Mouse (Mus musculus) adrenal gland, postnatal 14 days (tissue): ENCODE measurements around the gene Bag5. TPM values are rescaled to one million over a fixed set of nuclear protein-coding genes. Genes with fewer than 3 reads are reported as not detected.
"Not testable (repeated sequence)": the region's sequence is repeated elsewhere in the genome, so short reads cannot be mapped to it uniquely, and the experiment has no call there.

ENCODE experiments used
- DNase-seq: peaks from one replicate; pipeline ENCODE4 v3.0.0; 2021; ENCODE audit warnings: mixed read lengths
- total RNA-seq: library from RNA; stranded (reverse); gene quantifications from 2 replicates; pipeline ENCODE4 v1.2.3, GENCODE M21; 2021

Bag5 gene
- total RNA-seq, 1 experiment from 2014 or later = 32.5 TPM

DNA sequence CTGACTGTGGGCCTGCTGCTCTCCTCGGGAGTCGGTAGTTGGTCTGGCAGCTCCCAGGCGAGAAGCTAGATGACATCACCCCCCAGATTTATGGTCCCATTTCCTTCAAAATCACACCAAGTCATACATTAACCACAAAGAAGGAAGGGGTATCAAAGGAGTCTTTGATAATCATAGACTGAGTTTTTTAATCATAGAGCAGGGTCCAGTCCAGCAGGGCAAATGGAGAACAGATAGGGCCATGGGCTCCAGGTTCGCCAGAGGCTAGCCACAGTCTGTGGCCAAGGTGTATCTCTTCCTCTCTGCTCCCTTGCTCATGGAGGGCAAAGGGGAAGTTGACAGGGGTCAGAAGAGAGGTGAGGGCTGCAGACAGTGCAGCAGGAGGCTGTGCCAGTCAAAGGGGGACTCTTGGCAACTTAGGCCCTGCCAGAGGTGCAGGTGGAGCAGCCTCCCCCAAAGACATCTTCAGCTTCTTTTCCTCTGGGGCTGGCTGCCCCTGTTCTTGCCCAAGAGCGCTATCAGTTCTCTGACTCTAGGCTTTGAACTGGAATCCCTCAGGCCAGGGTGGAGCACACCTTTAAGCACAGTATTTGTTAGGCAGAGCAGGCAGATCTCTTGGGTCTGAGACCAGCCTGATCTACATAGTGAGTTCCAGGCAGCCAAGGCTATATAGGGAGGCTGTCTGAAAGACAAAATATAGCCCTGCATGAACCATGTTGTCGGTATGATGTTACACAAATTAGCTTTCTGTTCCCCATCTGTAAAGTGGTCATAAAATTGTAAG lies 37.1 kb downstream of the Bag5 start:
- DNase-seq = no peak

DNA sequence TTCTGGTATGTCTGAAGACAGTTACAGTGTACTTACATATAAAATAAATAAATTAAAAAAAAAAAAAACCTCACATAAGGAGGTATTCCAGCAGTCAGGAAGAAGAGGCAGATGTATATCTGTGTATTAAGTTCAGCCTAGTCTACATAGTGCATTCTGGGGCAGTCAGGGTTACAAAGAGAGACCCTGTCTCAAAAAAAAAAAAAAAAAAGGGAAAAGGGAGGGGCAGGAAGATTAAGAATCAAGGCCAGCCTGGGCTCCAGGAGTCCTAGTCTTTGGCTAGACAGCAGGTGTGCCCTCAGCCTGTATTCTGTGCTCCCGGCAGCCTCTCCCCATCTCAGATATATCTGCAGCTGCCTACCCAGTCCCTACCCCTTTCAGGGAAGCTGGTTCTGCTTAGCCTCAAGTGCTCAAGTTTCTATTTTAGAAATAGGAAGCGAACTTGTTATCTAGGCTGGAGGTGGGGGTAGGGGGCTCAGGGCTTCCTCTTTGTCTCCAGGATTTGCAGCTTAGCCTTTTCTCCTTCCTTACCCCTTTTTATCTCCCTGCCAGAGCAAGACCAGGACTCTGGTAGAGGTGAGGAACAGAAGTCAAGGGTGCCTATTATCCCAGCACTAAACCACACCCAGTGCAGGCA lies 38.1 kb downstream of the Bag5 start:
- no peak for DNase-seq

DNA sequence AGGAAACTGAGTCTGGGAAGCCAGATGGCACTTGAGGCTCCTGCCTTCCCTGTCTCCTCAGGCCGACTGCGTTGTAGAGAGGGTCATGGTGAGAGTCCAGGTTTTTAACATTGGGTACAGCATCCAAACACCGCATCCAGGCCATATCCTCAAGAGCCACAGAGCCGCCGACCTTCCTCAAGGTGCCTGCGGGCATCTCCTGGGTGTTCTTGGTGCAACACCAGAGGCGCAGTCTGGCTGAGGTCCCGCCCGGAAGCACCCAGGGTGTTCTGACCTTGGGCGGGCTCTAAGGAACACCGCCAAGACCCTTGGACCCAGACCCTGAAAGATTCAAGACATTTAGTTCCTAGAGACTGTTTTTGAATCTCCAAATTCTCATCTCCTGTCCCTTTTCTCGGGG lies 40.5 kb downstream of the Bag5 start:
- DNase-seq = no peak

DNA sequence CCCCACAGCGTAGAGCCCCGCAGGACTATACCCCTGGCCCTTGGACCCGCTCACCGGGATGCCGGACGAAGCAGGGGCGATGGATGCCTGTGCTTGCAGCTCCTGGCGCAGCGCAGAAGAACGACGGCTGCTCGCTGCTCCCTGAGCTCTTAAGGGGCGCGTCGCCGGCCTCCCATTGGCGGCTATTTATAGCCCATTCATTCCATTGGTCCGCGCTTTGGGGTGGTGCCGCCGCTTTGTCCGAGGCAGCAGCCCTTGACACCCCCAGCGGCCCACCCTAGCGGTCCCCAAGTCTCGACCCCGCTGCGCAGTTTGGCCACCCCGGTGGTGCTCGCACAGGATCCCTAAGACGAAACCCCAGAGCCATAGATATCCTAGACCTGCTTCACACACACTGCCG lies 40.9 kb downstream of the Bag5 start, which contains the start of gene Ckb:
Gene Ckb (minus strand): TSS at position 163 of the 400 bp plus-strand sequence.
- peak; percentile 85 for DNase-seq

DNA sequence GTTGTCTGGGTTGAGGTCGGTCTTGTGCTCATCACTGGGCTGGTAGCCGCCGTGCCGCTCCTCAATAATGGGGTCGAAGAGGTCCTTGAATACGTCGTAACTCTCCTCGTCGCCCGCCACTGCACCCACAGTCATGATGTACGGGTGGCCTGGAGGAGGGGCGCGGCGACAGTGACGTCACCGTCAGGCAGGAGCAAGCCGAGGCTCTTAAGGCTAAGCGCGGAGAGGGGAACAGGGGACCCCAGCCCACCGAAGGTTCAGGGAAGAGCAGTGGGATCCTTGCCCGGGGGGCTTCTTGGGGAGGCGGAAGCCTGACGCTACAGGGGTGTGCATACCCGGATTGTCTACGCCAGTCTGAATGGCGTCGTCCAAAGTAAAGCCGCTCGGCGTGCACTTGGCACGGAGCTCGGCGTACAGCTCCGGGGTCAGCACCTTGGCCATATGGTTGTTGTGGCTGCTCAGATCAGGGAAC lies 41.6 kb downstream of the Bag5 start:
- peak; percentile 64 for DNase-seq

DNA sequence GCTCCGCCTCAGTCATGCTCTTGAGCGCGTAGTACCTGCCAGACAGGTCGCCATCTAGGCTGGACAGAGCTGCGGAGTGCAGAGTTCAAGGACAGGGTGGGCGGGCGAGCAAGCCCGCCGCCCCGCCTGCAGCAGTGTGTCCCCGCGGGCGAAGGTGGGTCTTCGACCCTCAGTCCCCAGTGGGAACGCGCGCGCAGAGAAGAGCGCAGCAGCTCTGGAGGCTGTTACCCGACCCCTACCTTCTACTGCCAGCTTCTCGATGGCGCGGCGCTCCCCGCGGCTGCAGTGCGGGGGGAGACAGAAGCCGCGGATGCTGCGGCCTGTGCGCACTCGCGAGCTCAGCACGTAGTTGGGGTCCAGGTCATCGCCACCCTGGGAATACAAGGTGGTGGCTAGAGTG lies 42.1 kb downstream of the Bag5 start:
- no peak for DNase-seq

DNA sequence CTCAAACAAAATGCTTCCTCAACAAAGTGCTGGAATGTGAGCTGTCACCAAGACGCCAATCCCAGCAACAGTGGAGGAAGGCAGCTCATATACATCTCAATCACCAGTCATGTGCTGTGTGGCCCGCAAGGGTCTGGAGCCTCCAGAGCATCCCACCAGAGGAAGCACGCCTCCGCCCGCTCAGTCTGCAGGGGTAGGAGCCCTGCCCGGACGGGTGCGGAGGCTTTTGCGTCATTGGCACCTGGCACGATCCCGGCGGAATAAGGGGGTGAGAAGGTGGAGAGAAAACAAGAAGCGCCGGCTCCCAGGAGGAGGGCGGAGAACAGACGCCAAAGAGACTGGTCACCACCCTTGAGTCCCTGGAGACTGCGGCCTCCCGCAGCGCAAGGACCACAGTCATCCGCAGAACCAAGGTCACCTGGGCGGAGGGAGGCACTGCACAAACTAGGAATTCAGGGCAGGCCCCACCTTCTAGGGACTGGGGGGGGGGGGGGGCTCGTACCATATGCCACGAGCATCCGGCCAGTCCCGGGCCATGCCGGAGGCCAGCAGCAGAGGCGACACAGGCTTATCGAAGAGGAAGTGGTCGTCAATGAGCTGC lies 42.6 kb downstream of the Bag5 start:
- peak; percentile 65 for DNase-seq

DNA sequence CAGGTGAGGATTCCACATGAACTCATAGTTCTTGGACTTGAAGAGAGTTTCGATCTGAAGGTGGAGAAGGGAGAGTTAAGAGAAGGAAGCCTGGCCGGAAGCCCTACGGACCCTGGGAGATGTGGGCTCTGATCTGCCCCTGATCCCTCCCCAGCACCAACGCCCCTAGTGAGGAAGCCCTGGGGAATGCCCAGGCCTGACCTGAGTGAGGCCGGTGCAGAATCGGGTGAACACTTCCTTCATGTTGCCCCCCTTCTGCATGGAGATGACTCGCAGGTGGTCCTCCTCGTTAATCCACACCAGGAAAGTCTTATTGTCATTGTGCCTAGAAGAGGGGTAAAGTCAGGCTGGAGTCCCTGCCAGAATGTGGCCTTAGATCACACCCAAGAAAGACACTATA lies 43.1 kb downstream of the Bag5 start:
- DNase-seq = no peak

DNA sequence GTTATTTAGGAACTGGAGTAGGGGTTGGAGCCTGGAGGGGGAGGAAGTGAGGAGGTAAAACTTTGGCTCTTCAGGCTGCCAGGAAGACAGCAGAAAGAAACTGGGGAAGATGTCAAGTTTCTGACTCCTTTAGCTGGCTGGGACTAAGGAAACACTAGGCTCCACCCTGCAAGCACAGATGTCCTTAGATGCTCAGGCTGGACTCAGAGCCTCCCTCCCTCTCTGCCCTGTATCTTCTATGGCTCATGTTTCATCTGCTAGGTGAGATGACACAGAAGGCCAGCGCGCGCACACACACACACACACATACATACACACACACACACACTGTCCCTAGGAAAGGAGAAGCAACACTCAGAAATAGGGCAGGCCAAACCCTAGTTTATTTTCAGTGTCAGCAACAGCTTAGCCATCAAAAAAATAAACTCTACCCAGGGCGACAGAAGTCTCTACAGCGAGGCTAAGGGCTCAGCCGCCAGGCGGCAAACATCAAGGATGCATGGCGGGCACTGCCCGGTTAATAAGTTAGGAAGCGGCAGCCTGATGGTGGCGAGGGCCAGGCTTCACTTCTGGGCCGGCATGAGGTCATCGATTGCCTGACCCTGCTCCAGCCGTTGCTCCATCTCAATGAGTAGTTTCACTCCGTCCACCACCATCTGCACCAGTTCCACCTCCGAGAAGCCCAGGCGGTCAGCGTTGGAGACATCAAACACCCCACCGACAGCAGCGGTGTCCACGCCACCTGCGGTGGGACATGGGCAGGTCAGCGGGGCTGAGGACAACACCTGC lies 43.9 kb downstream of the Bag5 start:
- no peak for DNase-seq

DNA sequence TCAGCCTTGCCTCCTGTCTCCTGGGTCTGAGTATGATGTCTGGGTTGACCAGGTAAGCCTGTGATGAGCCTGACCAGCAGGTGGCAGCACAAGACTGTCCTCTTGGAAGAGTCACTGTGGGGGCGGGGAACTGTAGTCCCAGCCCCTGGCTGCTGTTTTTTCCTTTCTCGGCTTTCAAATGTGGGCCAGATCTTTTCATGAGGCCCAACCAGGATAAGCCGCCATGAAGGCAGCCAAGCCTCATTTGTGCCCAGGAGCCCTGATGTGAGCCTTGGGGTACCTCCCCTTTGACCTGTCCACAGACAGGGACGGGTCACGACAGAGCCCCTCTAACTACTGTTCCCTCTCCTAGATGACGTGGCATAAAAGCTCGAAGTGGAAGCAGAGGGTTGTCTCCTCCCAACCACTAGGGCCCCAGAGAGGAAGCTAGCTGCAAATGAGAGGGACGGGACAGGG lies 44.6 kb downstream of the Bag5 start:
- DNase-seq = peak; percentile 98

DNA sequence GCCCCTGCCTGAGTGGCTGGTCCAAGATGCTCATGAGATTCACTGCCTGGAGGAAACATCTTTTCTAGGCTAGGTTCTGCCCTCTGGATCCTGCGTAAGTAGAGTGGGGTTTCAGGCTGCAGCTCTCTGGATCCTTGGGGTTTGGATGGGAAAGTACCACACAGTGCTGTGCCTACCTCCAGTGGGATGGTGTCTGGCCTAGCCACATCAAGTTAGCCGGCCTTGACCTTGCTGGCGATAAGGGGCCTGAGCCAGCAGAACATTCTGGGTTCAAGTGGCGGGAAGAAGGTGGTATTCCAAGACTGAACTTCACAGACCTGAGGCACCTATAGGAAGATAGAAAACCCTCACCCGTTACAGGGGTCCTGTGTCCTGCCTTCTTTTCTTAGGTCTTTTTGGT lies 45.6 kb downstream of the Bag5 start:
- no peak for DNase-seq

DNA sequence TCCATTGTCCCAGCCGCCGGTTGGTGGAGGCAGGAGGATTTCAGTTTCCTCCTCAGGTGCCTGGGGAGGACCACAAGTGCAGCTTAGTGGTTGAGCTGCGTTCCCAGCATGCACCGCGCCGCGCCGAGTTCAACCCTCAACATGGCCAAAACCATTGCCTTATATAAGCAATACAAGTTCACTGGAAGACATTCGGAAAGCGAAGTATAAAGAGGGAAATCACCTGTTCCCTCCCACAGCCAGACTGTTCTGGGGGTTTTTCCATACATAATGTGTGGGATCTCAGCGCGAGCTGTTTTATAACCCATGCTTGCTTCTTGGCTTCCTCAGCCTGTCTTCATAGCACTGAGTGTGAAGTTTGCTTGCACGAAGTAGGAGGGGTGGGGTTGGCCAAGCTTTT lies 46.7 kb downstream of the Bag5 start:
- no peak for DNase-seq

DNA sequence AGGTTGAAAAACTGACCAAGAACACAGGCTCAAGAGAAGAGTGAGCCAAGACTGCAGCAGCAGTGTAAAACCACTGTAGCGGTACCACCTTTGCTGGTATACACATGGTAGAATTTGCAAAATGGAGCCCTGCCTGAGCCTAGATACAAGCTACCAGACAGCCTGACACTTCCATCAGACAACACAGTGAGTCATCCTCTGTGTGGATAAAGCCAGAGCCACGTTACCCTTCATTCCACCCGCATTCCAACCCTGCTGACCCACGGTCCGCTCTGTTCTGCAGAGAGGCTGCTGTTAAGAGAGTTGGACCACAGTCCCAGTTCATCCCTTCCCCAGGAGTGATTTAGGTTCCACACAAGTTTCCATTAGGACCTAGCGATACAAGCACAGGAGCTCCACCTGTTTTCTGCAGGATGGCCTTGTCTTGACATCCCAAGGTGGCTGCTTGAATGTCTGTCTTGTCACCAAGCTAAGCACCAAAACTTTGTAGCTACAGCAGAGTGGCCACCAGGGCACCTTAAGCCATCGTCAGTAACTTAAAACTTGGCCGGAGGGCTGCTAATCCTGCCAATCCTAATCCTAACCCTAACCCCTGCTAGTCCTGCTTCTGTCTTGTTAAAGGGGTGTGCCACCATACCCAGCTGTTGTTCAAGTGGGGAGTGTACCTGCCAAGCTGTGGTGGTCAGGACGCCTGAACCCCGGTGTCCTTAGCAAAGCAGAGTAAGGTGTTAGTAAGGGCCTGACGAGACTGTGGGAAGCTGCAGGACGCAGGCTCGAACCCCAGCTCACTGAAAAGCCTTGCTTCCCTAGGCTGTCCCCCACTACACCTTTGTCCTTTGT lies 47.8 kb downstream of the Bag5 start:
- DNase-seq = peak; percentile 40

DNA sequence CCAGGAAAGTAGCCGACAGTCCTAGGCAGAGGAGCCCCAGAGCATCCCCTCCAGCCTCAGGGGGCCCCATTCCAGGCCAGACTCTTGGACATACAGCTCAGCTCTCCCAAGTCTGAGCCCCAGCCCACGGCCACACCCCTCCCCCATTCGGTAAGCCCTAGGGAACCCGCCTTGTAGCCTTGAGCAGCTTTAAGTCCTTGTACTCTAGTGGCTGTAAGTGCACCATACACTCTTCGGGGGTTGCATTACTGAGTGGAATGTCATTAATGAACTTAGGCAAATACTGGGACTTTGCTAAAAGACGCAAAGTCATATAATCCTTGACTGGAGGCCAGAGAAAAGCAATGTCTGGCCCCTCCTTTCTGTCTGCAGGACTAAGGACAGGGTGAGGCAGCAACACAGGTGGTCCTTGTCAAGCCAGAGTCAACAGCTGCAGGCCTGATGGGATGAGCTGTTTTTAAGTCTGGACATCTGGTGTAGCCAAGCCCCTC lies 48.9 kb downstream of the Bag5 start:
- DNase-seq = peak; percentile 54

DNA sequence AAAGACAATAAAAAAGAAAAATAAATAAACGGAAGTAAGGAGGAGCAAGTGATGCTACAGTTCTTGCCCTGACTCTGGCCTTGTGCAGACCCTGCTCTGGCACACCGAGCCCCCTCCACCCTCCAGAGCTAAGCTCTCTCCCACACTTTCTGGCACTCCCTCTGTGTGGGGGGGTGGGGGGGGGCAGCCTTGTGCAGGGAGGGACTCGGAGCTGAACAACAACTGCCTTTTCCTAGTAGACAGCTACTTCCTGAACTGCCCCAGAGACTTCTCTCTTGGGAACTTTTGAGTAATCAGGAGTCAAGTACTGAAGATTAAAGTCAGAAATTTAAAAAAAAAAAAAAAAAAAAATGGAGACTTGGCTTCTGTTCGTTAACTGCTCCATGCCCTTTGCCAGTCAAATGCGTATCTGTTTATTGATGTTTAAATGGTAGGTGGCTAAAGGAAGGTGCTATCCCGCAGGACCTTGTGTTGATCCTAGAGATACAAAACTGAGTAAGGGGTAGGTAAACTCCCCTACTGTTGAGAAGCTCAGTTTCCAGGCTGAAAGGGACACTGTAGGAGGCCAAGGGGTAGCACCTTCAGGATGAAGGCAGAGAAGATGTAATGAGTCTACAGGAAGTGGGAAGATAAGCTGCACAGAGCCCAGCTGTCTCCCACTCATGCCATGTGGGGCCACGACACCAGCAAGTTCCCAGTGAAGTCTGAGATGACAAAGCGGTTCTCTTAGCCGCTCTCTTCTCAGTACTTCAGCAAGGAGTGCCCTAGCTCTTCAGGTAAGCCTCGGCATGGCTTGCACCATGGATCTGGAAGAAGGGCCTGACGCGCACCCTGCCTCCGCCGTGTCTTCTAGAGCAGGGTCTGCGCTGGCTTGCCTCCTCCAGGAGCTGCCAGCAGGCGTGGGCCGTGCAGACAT lies 49.6 kb downstream of the Bag5 start:
- no peak for DNase-seq

DNA sequence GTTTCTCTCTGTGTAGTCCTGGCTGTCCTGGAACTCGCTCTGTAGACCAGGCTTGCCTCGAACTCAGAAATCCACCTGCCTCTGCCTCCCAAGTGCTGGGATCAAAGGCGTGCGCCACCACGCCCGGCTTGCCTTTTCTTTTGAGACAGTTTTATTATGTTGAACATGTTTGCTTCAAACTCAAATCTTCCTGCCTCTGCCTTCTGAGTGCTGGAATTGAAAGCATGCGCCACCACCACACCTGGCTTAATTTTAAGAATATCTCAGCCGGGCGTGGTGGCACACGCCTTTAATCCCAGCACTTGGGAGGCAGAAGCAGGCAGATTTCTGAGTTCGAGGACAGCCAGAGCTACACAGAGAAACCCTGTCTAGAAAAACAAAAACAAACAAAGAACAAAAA lies 51.5 kb downstream of the Bag5 start:
- not testable (repeated sequence) for DNase-seq

DNA sequence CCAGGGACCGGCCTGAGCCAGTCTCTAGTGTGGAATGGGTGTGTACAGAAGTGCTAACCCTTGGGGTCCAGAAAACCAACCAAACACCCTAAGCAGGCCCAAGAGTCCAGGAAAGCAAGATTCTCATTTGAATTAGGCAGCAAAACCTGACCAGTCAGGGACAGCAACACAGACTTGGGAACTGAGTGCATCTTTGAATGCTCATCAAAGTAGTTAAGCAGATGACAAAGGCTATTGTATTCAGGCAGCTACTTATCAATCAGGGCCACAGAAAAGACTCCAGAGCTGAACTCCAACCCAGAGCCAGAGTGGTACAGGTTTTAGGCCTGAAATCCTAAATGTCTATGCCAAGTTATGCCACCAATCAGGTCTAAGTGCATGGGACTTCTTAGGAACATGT lies 52.4 kb downstream of the Bag5 start:
- DNase-seq = no peak
